Mouse (Mus musculus) liver, embryonic 14.5 days (tissue): ENCODE results near the gene Cntd1. TPM values are rescaled to one million over a fixed set of nuclear protein-coding genes. Genes with fewer than 3 reads are reported as not detected.

Experiments
- ATAC-seq: fragments of 200-750 bp; cut with Nextera tagmentation; 2 replicates; pipeline ENCODE4 v1.8.0; 2017; ENCODE audit warnings: moderate number of reproducible peaks, mild to moderate bottlenecking, moderate library complexity; ENCODE audit not compliant: insufficient read depth
- DNase-seq, 3 experiments: peaks; one replicate each; pipeline ENCODE4 v3.0.0-alpha.2; 2012 to 2013; ENCODE audit warnings: low read depth in 3 of 3, low spot score in 3 of 3
- H3K27ac ChIP-seq: fragments of 300-500 bp; sonication (generic); 2 replicates; pipeline ENCODE4 v1.5.1; 2014; ENCODE audit warnings: moderate library complexity, mild to moderate bottlenecking, control low read depth, inconsistent platforms
- H3K27me3 ChIP-seq: fragments of 300-500 bp; sonication (generic); 2 replicates; pipeline ENCODE4 v1.6.1; 2014; ENCODE audit warnings: mild to moderate bottlenecking, low read length, moderate library complexity; ENCODE audit not compliant: control insufficient read depth, insufficient read depth
- H3K36me3 ChIP-seq: fragments of 300-500 bp; sonication (generic); replicated peaks from 2 replicates; pipeline ENCODE4 v1.6.1; 2014; ENCODE audit warnings: low read depth; ENCODE audit not compliant: control insufficient read depth, insufficient read depth
- H3K4me1 ChIP-seq, 2 experiments: fragments of 200-500 bp in 1 of 2; fragments of 300-500 bp in 1 of 2; sonication (generic) in 1 of 2; replicated peaks; 2 replicates each; pipeline ENCODE4 v1.6.1; 2012 to 2014; ENCODE audit warnings: antibody characterized with exemption in 1 of 2, inconsistent platforms in 1 of 2, low read length in 1 of 2; ENCODE audit not compliant: control insufficient read depth in 2 of 2, insufficient read depth in 2 of 2
- H3K4me2 ChIP-seq: fragments of 300-500 bp; sonication (generic); 2 replicates; pipeline ENCODE4 v1.6.1; 2014; ENCODE audit warnings: low read depth, mild to moderate bottlenecking, control low read depth, moderate library complexity
- H3K4me3 ChIP-seq, 2 experiments: fragments of 200-500 bp in 1 of 2; fragments of 300-500 bp in 1 of 2; sonication (generic) in 1 of 2; 2 replicates each; pipeline ENCODE4 v1.5.1; 2012 to 2014; ENCODE audit warnings: low read depth in 2 of 2, low read length in 2 of 2, mild to moderate bottlenecking in 2 of 2, control low read depth in 1 of 2, inconsistent platforms in 1 of 2, moderate library complexity in 1 of 2; ENCODE audit not compliant: insufficient read depth in 1 of 2
- H3K9ac ChIP-seq: fragments of 300-500 bp; sonication (generic); replicated peaks from 2 replicates; pipeline ENCODE4 v1.6.1; 2014; ENCODE audit warnings: mild to moderate bottlenecking, control low read depth, moderate library complexity
- H3K9me3 ChIP-seq: fragments of 300-500 bp; sonication (generic); 2 replicates; pipeline ENCODE4 v1.6.1; 2016; ENCODE audit warnings: low read length, mixed read lengths; ENCODE audit not compliant: control insufficient read depth
- CTCF ChIP-seq: IDR thresholded peaks from 2 replicates; pipeline ENCODE4 v1.5.1; 2016; ENCODE audit warnings: antibody characterized with exemption, low read depth, control low read depth
- EP300 ChIP-seq: IDR thresholded peaks from 2 replicates; pipeline ENCODE4 v1.6.1; 2016; ENCODE audit warnings: antibody characterized with exemption, low read depth
- WGBS: fragments of 180-500 bp; shearing (Covaris S2); extraction: QIAGEN DNeasy Blood & Tissue Kit; methylation state at CpG from one replicate; pipeline ENCODE4 v1.1.7; 2014; ENCODE audit not compliant: insufficient replicate concordance; 5-methylcytosine and 5-hydroxymethylcytosine counted together
- polyA plus RNA-seq, 2 experiments: library from polyadenylated mRNA; depleted of rRNA in 1 of 2; stranded (reverse) in 1 of 2; unstranded in 1 of 2; fragments of >200 nt; fragmentation: Nextera tagmentation in 1 of 2; extraction: Ambion mirVana in 1 of 2; gene quantifications; 2 replicates each; pipeline versions ENCODE4 v1.2.1 to v1.2.3; 2012 to 2014

The Cntd1 gene
- polyA plus RNA-seq, 2 experiments, result 0.68 to 0.72 TPM

GRCm38 (mm10) chr11:101287306-101287705 lies 8.5 kb downstream of the Cntd1 start:
- Histone ChIP-seq H3K4me1 (no peaks in the 10 kb centered on the region), H3K4me3 (no peak overlapping the region), H3K9me3 (no peaks in the 10 kb centered on the region), H3K4me2 (no peak overlapping the region), H3K36me3 (peaks cover 46% of the 10 kb centered on the region), H3K27me3 (no peaks in the 10 kb centered on the region), H3K9ac (no peak overlapping the region), H3K27ac (no peak overlapping the region)
- TF ChIP-seq CTCF (no peak), EP300 (no peak)
- 69% methylated on average over 9 of the region's 9 CpGs for WGBS
- DNase-seq, result peak in 1 of 3 experiments; percentile 25
- ATAC-seq, result no peak

- Histone ChIP-seq H3K27ac (no peak overlapping the region), H3K27me3 (no peaks in the 10 kb centered on the region), H3K9ac (no peak overlapping the region), H3K9me3 (no peaks in the 10 kb centered on the region), H3K4me3 (no peak overlapping the region), H3K36me3 (peaks cover 79% of the 10 kb centered on the region), H3K4me2 (no peak overlapping the region), H3K4me1 (no peaks in the 10 kb centered on the region)
- ATAC-seq (no peak), DNase-seq (no peak)
- 83% methylated on average over 8 of the region's 8 CpGs for WGBS
- no peak for TF ChIP-seq CTCF
- TF ChIP-seq EP300, result no peak
Measured at GRCm38 (mm10) chr11:101291231-101291630, 12.4 kb downstream of the Cntd1 start.

- DNase-seq, result no peak
- Histone ChIP-seq H3K4me2 (no peak overlapping the region), H3K9me3 (no peaks in the 10 kb centered on the region), H3K36me3 (peaks cover 88% of the 10 kb centered on the region), H3K9ac (no peak overlapping the region), H3K4me3 (no peak overlapping the region), H3K27ac (no peak overlapping the region), H3K27me3 (no peaks in the 10 kb centered on the region), H3K4me1 (peaks cover under 1% of the 10 kb centered on the region in 2 experiments; a peak in 2 of 4 replicates)
- TF ChIP-seq CTCF, result no peak
- TF ChIP-seq EP300, result no peak
- WGBS, result 96% methylated on average over 8 of the region's 8 CpGs
- no peak for ATAC-seq
Measured at GRCm38 (mm10) chr11:101295191-101295590, 16.4 kb downstream of the Cntd1 start.

GRCm38 (mm10) chr11:101300881-101301280 lies 22.1 kb downstream of the Cntd1 start:
- Histone ChIP-seq H3K4me2 (peak overlapping the region; percentile 73), H3K27ac (no peak overlapping the region), H3K9ac (peak overlapping the region; percentile 94), H3K4me3 (peak overlapping the region; percentile 72 to 90), H3K9me3 (no peaks in the 10 kb centered on the region), H3K27me3 (no peaks in the 10 kb centered on the region), H3K36me3 (peaks cover 39% of the 10 kb centered on the region), H3K4me1 (peaks cover 12 to 16% of the 10 kb centered on the region in 2 experiments)
- DNase-seq (peak in 2 of 3 experiments; percentile 25 to 45), ATAC-seq (no peak)
- TF ChIP-seq CTCF (peak; percentile 78), EP300 (no peak)
- 56% methylated on average over 7 of the region's 7 CpGs for WGBS

- ATAC-seq (peak; percentile 60), DNase-seq (no peak)
- Histone ChIP-seq H3K9me3 (no peaks in the 10 kb centered on the region), H3K4me1 (peaks cover 12 to 16% of the 10 kb centered on the region in 2 experiments), H3K4me3 (peak overlapping the region; percentile 72 to 90), H3K9ac (peak overlapping the region; percentile 94), H3K27me3 (no peaks in the 10 kb centered on the region), H3K36me3 (peaks cover 35% of the 10 kb centered on the region), H3K4me2 (peak overlapping the region; percentile 73), H3K27ac (peak overlapping the region; percentile 56)
- 8% methylated on average over 26 of the region's 26 CpGs for WGBS
- TF ChIP-seq CTCF (no peak), EP300 (no peak)
Measured at GRCm38 (mm10) chr11:101301299-101302003, 22.6 kb downstream of the Cntd1 start.
